Mouse (Mus musculus) cortical plate, adult 2 months (tissue): ENCODE measurements around the gene Vsig1.

Experiments used
- CTCF ChIP-seq: fragments of 200-500 bp; IDR thresholded peaks from 2 replicates; pipeline ENCODE4 v1.5.1; 2011; ENCODE audit warnings: mild to moderate bottlenecking, control low read depth, low read length; ENCODE audit not compliant: insufficient read depth; ENCODE audit errors: extremely low read depth
- POLR2A ChIP-seq: fragments of 200-500 bp; IDR thresholded peaks from 2 replicates; pipeline ENCODE4 v1.6.1; 2011; ENCODE audit warnings: mild to moderate bottlenecking, low read length, control low read depth; ENCODE audit not compliant: insufficient read depth; ENCODE audit errors: extremely low read depth

DNA sequence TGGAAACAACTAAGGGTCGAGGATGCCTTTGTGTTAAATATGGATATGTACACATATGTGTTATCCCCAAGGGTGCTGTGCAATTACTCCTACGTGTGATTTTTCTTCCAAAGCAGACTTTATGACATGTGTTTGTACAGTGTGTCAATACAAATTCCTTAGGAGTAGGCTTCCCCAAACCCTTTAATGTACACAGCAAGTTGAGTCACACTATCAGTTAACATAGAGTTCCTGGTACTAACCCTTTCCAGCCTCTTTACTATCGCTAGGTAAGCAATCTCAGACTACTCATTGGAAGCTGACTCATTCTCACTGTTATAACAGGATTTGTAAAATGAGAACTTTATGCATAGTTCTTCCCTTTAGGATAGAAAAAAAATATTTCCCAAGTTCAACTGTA is 3.9 kb upstream of the Vsig1 start:
- no peak for TF ChIP-seq POLR2A
- TF ChIP-seq CTCF: no peak
